Mouse (Mus musculus) hindbrain, embryonic 16.5 days (tissue): ENCODE data around the gene Nim1k. TPM values are rescaled to one million over a fixed set of nuclear protein-coding genes. Genes with fewer than 3 reads are reported as not detected.

ENCODE experiments used
- ATAC-seq: fragments of 200-750 bp; cut with Nextera tagmentation; 2 replicates; pipeline ENCODE4 v1.8.0; 2017; ENCODE audit warnings: moderate TSS enrichment, moderate library complexity
- H3K27ac ChIP-seq: fragments of 300-500 bp; sonication (generic); 2 replicates; pipeline ENCODE4 v1.5.1; 2014; ENCODE audit warnings: low read depth, mild to moderate bottlenecking, control low read depth, low read length, moderate library complexity
- H3K27me3 ChIP-seq: fragments of 300-500 bp; sonication (generic); replicated peaks from 2 replicates; pipeline ENCODE4 v1.6.1; 2014; ENCODE audit warnings: low read length; ENCODE audit not compliant: control insufficient read depth, insufficient read depth
- H3K36me3 ChIP-seq: fragments of 300-500 bp; sonication (generic); 2 replicates; pipeline ENCODE4 v1.6.1; 2014; ENCODE audit warnings: mild to moderate bottlenecking, low read length, moderate library complexity, mixed read lengths; ENCODE audit not compliant: control insufficient read depth, insufficient read depth
- H3K4me1 ChIP-seq: fragments of 300-500 bp; sonication (generic); 2 replicates; pipeline ENCODE4 v1.6.1; 2014; ENCODE audit warnings: low read depth, low read length; ENCODE audit not compliant: control insufficient read depth, insufficient read depth
- H3K4me2 ChIP-seq: fragments of 300-500 bp; sonication (generic); 2 replicates; pipeline ENCODE4 v1.6.1; 2014; ENCODE audit warnings: mild to moderate bottlenecking, low read length, control low read depth, moderate library complexity
- H3K4me3 ChIP-seq: fragments of 300-500 bp; sonication (generic); 2 replicates; pipeline ENCODE4 v1.5.1; 2014; ENCODE audit warnings: mild to moderate bottlenecking, low read length, control low read depth, moderate library complexity
- H3K9ac ChIP-seq: fragments of 300-500 bp; sonication (generic); 2 replicates; pipeline ENCODE4 v1.6.1; 2014; ENCODE audit warnings: low read depth, mild to moderate bottlenecking, control low read depth, low read length, moderate library complexity
- H3K9me3 ChIP-seq: fragments of 300-500 bp; sonication (generic); 2 replicates; pipeline ENCODE4 v1.6.1; 2014; ENCODE audit warnings: mild to moderate bottlenecking, low read length, moderate library complexity; ENCODE audit not compliant: control insufficient read depth
- WGBS: fragments of 180-500 bp; shearing (Covaris S2); extraction: QIAGEN DNeasy Blood & Tissue Kit; methylation state at CpG from one replicate; pipeline ENCODE4 v1.1.7; 2014; 5-methylcytosine and 5-hydroxymethylcytosine counted together
- polyA plus RNA-seq: library from polyadenylated mRNA; unstranded; fragments of >200 nt; fragmentation: Nextera tagmentation; extraction: Ambion mirVana; gene quantifications from 2 replicates; pipeline ENCODE4 v1.2.1, GENCODE M21; 2015

Gene Nim1k
- polyA plus RNA-seq, 1 experiment from 2014 or later: 7.5 TPM

DNA sequence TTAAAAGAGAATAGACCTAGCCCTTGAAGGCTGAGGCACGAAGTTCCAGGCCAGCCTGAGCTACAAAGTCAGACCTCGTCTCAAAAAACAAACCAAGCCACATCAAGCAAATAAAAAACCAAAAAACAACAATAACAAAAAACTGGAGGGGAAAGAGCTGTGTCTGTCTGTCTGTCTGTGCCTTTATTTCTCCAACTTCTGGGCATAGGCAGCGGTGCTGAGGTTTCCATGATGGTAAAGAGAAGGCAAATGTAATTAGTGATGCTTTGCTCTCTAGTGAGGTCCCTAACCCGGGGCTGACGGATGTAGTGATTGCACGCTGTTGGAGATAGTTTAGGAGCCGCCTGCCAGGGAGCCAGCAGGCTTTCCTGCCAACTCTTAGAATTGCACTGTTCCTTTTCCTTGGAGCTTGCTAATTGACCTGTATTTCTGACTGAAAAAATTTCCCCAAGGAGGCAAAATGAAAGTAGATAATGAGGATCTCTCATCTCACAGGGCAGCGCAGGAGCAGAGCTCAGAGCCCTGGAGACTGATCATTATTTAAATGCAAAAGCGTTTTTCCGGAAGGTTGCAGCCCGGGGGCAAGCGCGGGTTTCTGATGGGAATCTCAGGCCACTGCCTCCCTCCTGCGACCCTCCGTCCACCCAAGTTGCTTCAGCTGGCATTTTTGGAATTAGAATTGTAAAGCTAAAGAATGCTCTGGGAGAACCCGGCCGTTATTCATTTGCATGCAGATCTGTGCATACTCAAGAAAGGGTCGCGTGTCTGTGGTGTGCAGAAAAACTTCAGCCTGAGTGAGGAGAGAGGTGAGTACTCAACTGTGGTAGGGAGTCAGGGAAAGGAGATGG lies 14.1 kb downstream of the Nim1k start:
- H3K4me1 ChIP-seq: peaks cover 11% of the 10 kb centered on the region
- H3K27ac ChIP-seq: peak overlapping the region; percentile 33
- H3K27me3 ChIP-seq: no peaks in the 10 kb centered on the region
- peak overlapping the region; percentile 39; the same call in 1 of the 2 replicates for H3K9ac ChIP-seq
- H3K4me2 ChIP-seq: peak overlapping the region; percentile 52
- WGBS: 4% methylated on average over 19 of the region's 19 CpGs
- H3K9me3 ChIP-seq: no peaks in the 10 kb centered on the region
- no peaks in the 10 kb centered on the region for H3K36me3 ChIP-seq
- peak overlapping the region; percentile 22 for H3K4me3 ChIP-seq
- ATAC-seq: peak; percentile 63

DNA sequence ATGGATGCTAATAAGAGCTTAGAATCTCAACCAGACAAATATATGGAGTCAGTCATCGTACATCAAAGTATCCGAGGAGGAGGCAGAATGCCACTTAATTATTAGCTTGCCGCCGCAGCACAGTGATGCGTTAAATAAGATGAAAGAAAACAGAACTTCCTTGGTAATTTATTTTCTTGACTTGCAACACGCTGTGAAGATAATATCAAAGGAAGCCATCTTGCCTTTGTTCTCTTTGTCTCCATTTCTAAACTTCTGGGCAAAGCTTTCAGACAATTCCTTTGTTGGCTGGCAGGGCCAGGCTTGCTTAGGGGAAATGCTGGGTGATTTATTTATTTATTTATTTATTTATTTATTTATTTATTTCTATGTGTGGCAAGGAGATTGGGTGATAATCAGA lies 24.2 kb downstream of the Nim1k start:
- Histone ChIP-seq H3K4me2 (no peak overlapping the region), H3K27ac (no peak overlapping the region), H3K9me3 (no peaks in the 10 kb centered on the region), H3K36me3 (no peaks in the 10 kb centered on the region), H3K9ac (no peak overlapping the region), H3K4me3 (no peak overlapping the region), H3K27me3 (no peaks in the 10 kb centered on the region), H3K4me1 (peaks cover 2% of the 10 kb centered on the region; the same call in 1 of the 2 replicates)
- 16% methylated on average over 6 of the region's 6 CpGs for WGBS
- no peak; the same call in 1 of the 2 replicates for ATAC-seq

DNA sequence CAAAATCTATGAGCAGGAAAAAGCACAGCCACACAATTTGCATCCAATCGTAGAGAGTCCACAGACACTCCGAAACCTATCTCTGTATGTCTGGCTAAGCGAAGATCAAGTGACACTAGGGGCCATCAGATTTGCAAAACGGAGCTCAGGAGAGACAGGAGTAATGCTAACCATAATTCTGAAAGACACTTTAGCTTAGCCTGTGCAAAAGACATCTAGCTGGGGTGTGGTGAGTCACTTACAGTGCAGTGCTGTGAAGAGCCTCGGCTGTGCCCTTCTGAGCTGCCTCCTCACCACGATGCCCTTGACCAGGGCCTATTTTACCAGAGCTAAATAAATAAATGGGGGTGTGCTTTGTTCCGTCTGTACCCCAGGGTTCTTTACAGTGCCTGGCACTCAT lies 26.3 kb downstream of the Nim1k start:
- ATAC-seq: no peak
- 94% methylated on average over 7 of the region's 7 CpGs for WGBS
- H3K4me1 ChIP-seq: peaks cover 2% of the 10 kb centered on the region; the same call in 1 of the 2 replicates

DNA sequence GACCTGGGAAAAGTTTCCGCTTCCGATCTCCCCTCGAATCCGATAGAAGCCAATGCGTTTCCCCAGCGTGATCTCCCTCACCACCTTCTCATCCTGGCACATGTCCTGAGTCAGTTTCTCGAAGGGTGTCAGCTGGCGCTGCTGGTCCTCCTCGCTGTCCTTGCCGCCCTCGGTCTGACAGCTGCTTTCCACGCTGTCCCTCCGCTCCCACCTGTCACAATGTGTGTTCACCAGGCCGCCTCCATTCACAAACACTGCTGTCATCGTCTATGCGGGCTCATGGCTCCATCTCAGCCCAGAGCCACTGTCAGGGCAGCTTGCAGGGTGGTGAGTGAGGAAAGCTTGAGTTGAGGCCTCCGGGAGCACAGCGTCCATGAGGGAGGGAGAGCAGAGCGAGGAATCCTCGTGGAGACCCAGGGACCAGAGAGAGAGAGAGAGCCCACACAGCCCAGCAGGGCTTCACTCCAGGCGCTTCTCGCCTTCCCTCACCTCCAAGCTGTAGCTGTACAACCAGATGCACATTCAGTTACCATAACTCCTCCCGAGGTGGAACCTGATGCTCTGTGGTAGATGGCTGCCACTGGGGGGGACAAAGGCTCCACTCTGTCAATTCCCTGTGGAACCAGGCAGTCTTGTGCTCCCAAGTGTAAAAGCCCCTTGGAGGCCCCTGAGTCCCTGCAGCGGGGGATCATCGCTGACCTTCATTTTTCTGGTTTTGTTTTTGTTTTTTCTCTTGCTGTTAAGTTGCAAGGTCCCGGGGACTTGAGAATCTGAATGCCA lies 27.9 kb downstream of the Nim1k start:
- Histone ChIP-seq H3K4me2 (no peak overlapping the region), H3K36me3 (no peaks in the 10 kb centered on the region), H3K27ac (no peak overlapping the region), H3K4me1 (peaks cover 2% of the 10 kb centered on the region; the same call in 1 of the 2 replicates), H3K4me3 (no peak overlapping the region), H3K9ac (no peak overlapping the region), H3K9me3 (no peaks in the 10 kb centered on the region), H3K27me3 (no peaks in the 10 kb centered on the region)
- 60% methylated on average over 26 of the region's 26 CpGs for WGBS
- peak; percentile 37; the same call in 1 of the 2 replicates for ATAC-seq

More for the DNA sequence above, 26.3 kb downstream of the Nim1k start:
- Histone ChIP-seq H3K4me2 (no peak overlapping the region), H3K27ac (no peak overlapping the region), H3K36me3 (no peaks in the 10 kb centered on the region), H3K9ac (no peak overlapping the region), H3K9me3 (no peaks in the 10 kb centered on the region), H3K27me3 (no peaks in the 10 kb centered on the region), H3K4me3 (no peak overlapping the region)

DNA sequence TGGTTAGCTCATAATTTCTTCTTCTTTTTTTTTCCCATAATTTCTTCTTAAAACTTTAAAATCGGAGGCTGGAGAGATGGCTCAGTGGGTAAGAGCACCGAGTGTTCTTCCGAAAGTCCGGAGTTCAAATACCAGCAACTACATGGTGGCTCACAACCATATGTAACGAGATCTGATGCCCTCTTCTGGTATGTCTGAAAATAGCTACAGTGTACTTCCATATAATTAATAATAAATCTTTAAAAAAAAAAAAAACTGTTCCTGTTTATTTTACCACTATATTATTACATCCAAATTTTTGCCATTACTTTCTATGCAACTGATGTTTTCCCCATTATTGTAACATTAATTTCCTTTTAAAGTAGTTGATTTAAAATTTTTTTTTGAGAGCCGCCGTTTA lies 31.1 kb downstream of the Nim1k start:
- Histone ChIP-seq H3K27ac (no peak overlapping the region), H3K4me2 (no peak overlapping the region), H3K9me3 (no peaks in the 10 kb centered on the region), H3K4me3 (no peak overlapping the region), H3K27me3 (no peaks in the 10 kb centered on the region), H3K4me1 (no peaks in the 10 kb centered on the region), H3K9ac (no peak overlapping the region), H3K36me3 (no peaks in the 10 kb centered on the region)
- 89% methylated on average over 7 of the region's 7 CpGs for WGBS
- no peak for ATAC-seq

DNA sequence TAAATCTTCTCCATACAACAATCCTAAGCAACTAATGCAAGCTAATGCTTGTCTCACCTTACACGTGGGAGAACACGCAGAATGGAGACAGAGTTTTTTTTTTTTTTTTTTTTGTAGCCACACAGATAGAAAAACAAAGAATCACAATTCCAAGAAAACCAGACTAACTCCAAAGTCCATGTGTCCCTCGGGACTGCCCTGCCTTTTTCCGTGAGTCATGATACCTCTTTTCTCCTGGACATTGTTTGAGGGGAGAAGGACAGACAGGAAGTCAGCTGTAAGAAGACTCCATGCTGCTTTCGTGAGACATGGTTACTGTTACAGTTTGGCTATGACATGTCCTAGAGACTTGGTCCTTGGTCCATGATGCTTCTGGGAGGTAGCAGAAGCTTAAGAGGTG lies 32.3 kb downstream of the Nim1k start:
- H3K4me3 ChIP-seq: no peak overlapping the region
- H3K9ac ChIP-seq: no peak overlapping the region
- H3K27me3 ChIP-seq: no peaks in the 10 kb centered on the region
- no peak for ATAC-seq
- H3K36me3 ChIP-seq: no peaks in the 10 kb centered on the region
- WGBS: 84% methylated on average over 5 of the region's 5 CpGs
- no peak overlapping the region for H3K27ac ChIP-seq
- H3K4me2 ChIP-seq: no peak overlapping the region
- no peaks in the 10 kb centered on the region for H3K9me3 ChIP-seq
- H3K4me1 ChIP-seq: no peaks in the 10 kb centered on the region

DNA sequence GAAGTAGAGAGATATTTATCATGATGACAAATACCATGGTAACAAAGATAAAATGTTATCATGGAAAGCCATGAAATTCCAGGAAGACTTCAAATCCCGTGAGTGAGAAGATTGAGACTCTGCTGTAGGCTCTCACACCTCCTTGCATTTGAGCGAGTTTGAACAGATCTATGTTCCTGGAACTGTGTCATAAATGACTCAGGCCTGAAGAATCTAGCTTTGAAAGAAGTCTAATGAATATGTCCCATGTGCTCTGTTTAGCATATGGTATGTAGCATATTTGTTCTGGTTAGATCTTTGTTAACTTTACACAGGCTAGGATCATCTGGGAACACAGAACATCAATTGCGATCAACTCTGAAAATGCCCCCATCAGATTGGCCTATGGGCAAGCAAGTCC lies 33.2 kb downstream of the Nim1k start:
- H3K27ac ChIP-seq: no peak overlapping the region
- no peak overlapping the region for H3K4me3 ChIP-seq
- ATAC-seq: no peak
- H3K4me1 ChIP-seq: no peaks in the 10 kb centered on the region
- H3K36me3 ChIP-seq: no peaks in the 10 kb centered on the region
- no peak overlapping the region for H3K9ac ChIP-seq
- no peak overlapping the region for H3K4me2 ChIP-seq
- 90% methylated on average over 3 of the region's 3 CpGs for WGBS
- H3K9me3 ChIP-seq: no peaks in the 10 kb centered on the region
- H3K27me3 ChIP-seq: no peaks in the 10 kb centered on the region

DNA sequence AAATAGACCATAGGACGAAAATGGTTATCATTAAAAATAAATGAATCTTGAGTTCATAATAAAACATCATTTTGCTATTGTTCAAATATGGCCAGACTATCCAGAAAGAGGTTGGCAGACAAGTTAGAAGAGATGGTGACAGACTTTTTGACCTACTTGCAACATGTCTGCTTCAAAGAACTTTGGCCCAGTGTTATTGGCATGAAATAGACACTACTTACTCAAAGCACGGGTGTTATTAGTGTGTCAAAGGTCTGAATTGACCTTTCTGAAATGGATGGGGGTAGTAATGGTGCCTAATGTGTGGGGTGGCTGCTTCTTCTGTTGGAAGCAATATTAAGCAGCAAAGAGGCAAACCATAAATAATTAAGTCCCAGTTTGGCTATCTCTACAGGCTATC lies 39.6 kb downstream of the Nim1k start:
- ATAC-seq: no peak
- H3K4me3 ChIP-seq: no peak overlapping the region
- no peak overlapping the region for H3K27ac ChIP-seq
- 0 out of 2 replicates have a peak, but pooled peaks cover under 1% of the 10 kb centered on the region for H3K36me3 ChIP-seq
- H3K4me2 ChIP-seq: no peak overlapping the region
- H3K27me3 ChIP-seq: no peaks in the 10 kb centered on the region
- H3K4me1 ChIP-seq: no peaks in the 10 kb centered on the region
- H3K9me3 ChIP-seq: no peaks in the 10 kb centered on the region
- 94% methylated on average over 2 of the region's 2 CpGs for WGBS
- H3K9ac ChIP-seq: no peak overlapping the region

DNA sequence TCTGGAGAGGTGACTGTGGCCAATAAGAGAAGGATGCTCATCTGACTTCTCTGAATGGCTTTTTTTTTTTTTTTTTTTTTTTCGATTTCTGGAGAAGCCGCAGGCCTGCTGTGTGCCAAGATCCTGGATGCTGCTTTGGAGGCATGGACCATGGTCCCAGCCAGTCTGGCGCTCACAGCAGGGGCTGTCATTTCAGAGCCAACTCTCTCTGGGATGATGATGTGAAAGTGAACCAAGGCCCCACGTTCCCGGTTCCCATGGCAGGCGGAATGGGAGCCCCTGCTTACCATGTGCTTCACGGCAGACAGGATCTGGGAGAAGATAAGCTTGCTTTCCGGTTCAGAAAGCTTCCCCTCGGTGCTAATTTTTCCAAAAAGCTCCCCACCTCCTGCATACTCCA lies 41.9 kb downstream of the Nim1k start:
- peak; percentile 22; the same call in 1 of the 2 replicates for ATAC-seq
- no peaks in the 10 kb centered on the region for H3K27me3 ChIP-seq
- H3K4me1 ChIP-seq: no peaks in the 10 kb centered on the region
- peaks cover 14% of the 10 kb centered on the region for H3K36me3 ChIP-seq
- H3K4me2 ChIP-seq: no peak overlapping the region
- 63% methylated on average over 9 of the region's 9 CpGs for WGBS
- no peaks in the 10 kb centered on the region for H3K9me3 ChIP-seq
- H3K4me3 ChIP-seq: no peak overlapping the region
- no peak overlapping the region for H3K27ac ChIP-seq
- H3K9ac ChIP-seq: no peak overlapping the region
